Mouse (Mus musculus) liver, embryonic 13.5 days (tissue): ENCODE data around the gene Psmb9. TPM values are rescaled to one million over a fixed set of nuclear protein-coding genes. Genes with fewer than 3 reads are reported as not detected.
A peak's percentile ranks its signal among the peaks of the same experiment; 100 is the strongest.
"Not testable (repeated sequence)": the region's sequence is repeated elsewhere in the genome, so short reads cannot be mapped to it uniquely, and the experiment has no call there.

Experiments used
- ATAC-seq: fragments of 200-750 bp; cut with Nextera tagmentation; 2 replicates; pipeline ENCODE4 v1.8.0; 2017; ENCODE audit warnings: low read depth, mild to moderate bottlenecking, moderate number of reproducible peaks, moderate library complexity
- DNase-seq: peaks from one replicate; pipeline ENCODE4 v3.0.0; 2022
- H3K27ac ChIP-seq: fragments of 300-500 bp; sonication (generic); 2 replicates; pipeline ENCODE4 v1.5.1; 2015; ENCODE audit warnings: moderate library complexity, mild to moderate bottlenecking, inconsistent platforms
- H3K27me3 ChIP-seq: fragments of 300-500 bp; sonication (generic); 2 replicates; pipeline ENCODE4 v1.6.1; 2015; ENCODE audit warnings: mild to moderate bottlenecking, inconsistent platforms
- H3K36me3 ChIP-seq: fragments of 300-500 bp; sonication (generic); 2 replicates; pipeline ENCODE4 v1.6.1; 2015; ENCODE audit warnings: mild to moderate bottlenecking, inconsistent platforms
- H3K4me1 ChIP-seq: fragments of 300-500 bp; sonication (generic); replicated peaks from 2 replicates; pipeline ENCODE4 v1.6.1; 2015; ENCODE audit warnings: inconsistent platforms
- H3K4me2 ChIP-seq: fragments of 300-500 bp; sonication (generic); 2 replicates; pipeline ENCODE4 v1.6.1; 2015; ENCODE audit warnings: inconsistent platforms, mild to moderate bottlenecking, moderate library complexity
- H3K4me3 ChIP-seq: fragments of 300-500 bp; sonication (generic); replicated peaks from 2 replicates; pipeline ENCODE4 v1.5.1; 2015; ENCODE audit warnings: mild to moderate bottlenecking, inconsistent platforms
- H3K9ac ChIP-seq: fragments of 300-500 bp; sonication (generic); 2 replicates; pipeline ENCODE4 v1.6.1; 2015; ENCODE audit warnings: mild to moderate bottlenecking, inconsistent platforms
- H3K9me3 ChIP-seq: fragments of 300-500 bp; sonication (generic); replicated peaks from 2 replicates; pipeline ENCODE4 v1.6.1; 2016; ENCODE audit warnings: inconsistent platforms
- WGBS: fragments of 180-500 bp; shearing (Covaris S2); methylation state at CpG from one replicate; pipeline ENCODE4 v1.1.7; 2015; ENCODE audit not compliant: insufficient replicate concordance; 5-methylcytosine and 5-hydroxymethylcytosine counted together
- polyA plus RNA-seq: library from polyadenylated mRNA; unstranded; fragments of >200 nt; fragmentation: Nextera tagmentation; extraction: Ambion mirVana; gene quantifications from 2 replicates; pipeline ENCODE4 v1.2.1, GENCODE M21; 2015

The Psmb9 gene
- 6.6 and 7.7 TPM in 2 replicates for polyA plus RNA-seq

DNA sequence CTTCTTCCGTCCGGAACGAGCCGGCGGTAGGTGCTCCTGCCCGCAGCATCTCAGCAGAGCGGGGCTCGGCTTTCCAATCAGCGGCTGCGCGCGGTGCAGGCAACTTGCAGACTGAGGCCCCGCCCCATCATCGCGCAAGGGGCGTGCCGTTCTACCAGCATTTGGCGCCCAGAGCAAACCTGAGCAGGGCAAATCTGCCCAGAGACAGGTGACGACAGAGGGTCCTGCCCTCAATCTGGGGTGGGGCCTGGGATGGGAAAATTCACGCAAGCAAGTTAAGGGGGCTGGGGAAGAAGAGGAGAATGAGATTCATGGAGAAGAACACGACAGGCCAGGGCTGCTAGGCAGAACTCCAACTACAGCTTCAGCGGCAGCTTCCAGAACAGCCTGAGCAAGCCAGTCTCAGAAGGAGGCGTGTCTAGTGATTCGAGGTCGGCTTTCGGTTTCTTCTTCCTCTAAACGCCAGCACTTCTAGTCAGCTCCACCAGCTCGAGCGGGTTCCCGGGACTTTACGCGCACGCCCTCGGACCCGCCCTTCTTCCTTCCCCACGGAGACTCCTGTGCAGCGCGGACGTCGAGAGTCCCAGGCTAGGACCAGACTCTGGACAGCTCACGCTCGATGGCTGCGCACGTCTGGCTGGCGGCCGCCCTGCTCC is at the start of gene Psmb9, which contains the start of gene Tap1:
Gene Psmb9 (minus strand): TSS at position 504 of the 656 bp plus-strand sequence.
Gene Tap1 (plus strand): TSS at position 293 of the 656 bp plus-strand sequence.
- H3K4me2 ChIP-seq, result peak within 1 kb of the TSS; percentile 92
- ATAC-seq (peak; percentile 88), DNase-seq (peak; percentile 82)
- H3K9me3 ChIP-seq, result no peaks in the 10 kb centered on the region
- WGBS, result under 1% methylated on average over 46 of the region's 46 CpGs
- H3K4me3 ChIP-seq, result peak within 1 kb of the TSS; percentile 65
- H3K27me3 ChIP-seq, result peaks cover 66% of the 10 kb centered on the region
- peak within 1 kb of the TSS; percentile 74 for H3K9ac ChIP-seq
- no peaks in the 10 kb centered on the region for H3K36me3 ChIP-seq
- peaks cover 29% of the 10 kb centered on the region for H3K4me1 ChIP-seq
- H3K27ac ChIP-seq, result peak within 1 kb of the TSS; percentile 59

DNA sequence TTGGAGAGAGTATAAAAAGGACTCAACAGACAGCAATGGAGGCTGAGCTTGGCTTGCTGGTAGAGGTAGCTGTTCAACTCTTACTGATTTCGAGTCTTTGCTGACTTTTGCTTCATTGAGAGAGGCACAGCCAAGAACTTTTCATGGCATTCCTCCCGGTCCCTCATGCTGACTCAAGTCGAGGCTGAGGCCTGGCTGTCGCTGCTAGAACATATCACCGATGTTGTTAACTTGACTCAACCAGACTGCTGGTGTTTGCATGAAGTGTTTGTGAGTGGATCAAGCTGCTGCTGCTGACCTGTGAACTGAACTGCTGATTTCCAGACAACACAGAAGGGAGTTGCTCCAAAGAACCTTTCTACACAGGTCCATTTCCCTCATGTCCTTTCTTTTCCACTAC is 49.1 kb upstream of the Psmb9 start:
- Histone ChIP-seq H3K9me3 (no peaks in the 10 kb centered on the region), H3K4me3 (no peak overlapping the region), H3K27me3 (no peaks in the 10 kb centered on the region), H3K9ac (no peak overlapping the region), H3K4me1 (no peaks in the 10 kb centered on the region), H3K27ac (no peak overlapping the region), H3K36me3 (no peaks in the 10 kb centered on the region), H3K4me2 (no peak overlapping the region)
- DNase-seq (no peak), ATAC-seq (no peak)
- WGBS, result 65% methylated on average over 5 of the region's 5 CpGs

DNA sequence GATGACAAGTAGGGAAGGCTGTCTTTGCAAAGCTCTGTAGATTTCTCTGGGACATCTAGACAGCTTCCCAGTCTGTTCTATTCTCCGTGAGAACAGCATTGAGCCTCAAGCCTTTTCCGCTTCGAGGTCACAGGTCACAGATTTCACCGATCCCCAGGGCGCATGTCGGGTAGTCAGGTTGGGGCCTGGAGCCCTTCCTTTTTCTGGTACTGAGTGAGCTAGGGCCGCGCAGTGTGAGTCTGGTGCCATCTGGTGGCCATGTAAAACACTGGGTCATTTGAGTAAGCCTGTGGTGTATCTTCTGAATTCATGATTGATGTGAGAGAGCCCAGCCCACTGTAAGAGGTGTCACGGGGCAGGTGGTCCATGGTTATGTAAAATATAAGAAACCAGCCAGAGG is 47.4 kb upstream of the Psmb9 start:
- H3K4me3 ChIP-seq, result no peak overlapping the region
- no peaks in the 10 kb centered on the region for H3K4me1 ChIP-seq
- no peaks in the 10 kb centered on the region for H3K27me3 ChIP-seq
- H3K4me2 ChIP-seq, result no peak overlapping the region
- H3K9me3 ChIP-seq, result no peaks in the 10 kb centered on the region
- ATAC-seq, result peak; percentile 64
- peak; percentile 39 for DNase-seq
- no peak overlapping the region for H3K27ac ChIP-seq
- H3K9ac ChIP-seq, result no peak overlapping the region
- 37% methylated on average over 9 of the region's 9 CpGs for WGBS
- H3K36me3 ChIP-seq, result no peaks in the 10 kb centered on the region

DNA sequence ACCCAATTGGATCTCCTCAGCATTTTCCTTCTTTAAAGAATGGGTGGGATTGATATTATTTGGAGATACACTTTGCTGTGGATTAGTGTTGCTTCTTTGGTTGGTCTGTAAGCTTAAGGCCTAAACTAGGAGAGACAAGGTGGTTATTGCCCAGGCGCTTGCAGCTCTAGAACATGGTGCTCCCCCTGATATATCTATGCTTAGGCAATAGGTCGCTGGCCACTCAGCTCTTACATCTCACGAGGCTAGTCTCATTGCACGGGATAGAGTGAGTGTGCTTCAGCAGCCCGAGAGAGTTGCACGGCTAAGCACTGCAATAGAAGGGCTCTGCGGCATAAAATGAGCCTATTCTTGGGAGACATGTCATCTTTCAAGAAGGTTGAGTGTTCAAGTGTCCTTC is 44.5 kb upstream of the Psmb9 start:
- ATAC-seq, result not testable (repeated sequence)

DNA sequence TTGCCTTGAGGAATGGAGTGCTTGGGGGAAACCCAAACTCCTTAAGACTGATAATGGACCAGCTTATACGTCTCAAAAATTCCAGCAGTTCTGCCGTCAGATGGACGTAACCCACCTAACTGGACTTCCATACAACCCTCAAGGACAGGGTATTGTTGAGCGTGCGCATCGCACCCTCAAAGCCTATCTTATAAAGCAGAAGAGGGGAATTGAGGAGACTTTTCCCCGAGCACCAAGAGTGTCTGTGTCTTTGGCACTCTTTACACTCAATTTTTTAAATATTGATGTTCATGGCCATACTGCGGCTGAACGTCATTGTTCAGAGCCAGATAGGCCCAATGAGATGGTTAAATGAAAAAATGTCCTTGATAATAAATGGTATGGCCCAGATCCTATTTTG is 43.4 kb upstream of the Psmb9 start:
- not testable (repeated sequence) for H3K27me3 ChIP-seq, H3K4me3 ChIP-seq, ATAC-seq, H3K36me3 ChIP-seq, H3K27ac ChIP-seq, H3K4me2 ChIP-seq, H3K4me1 ChIP-seq, DNase-seq, H3K9me3 ChIP-seq, H3K9ac ChIP-seq
- WGBS, result 83% methylated on average over 7 of the region's 9 CpGs

More for the DNA sequence above, 44.5 kb upstream of the Psmb9 start:
- 71% methylated on average over 7 of the region's 7 CpGs for WGBS
- not testable (repeated sequence) for H3K9me3 ChIP-seq, DNase-seq, H3K4me3 ChIP-seq, H3K4me1 ChIP-seq, H3K36me3 ChIP-seq, H3K27me3 ChIP-seq, H3K27ac ChIP-seq, H3K4me2 ChIP-seq, H3K9ac ChIP-seq

DNA sequence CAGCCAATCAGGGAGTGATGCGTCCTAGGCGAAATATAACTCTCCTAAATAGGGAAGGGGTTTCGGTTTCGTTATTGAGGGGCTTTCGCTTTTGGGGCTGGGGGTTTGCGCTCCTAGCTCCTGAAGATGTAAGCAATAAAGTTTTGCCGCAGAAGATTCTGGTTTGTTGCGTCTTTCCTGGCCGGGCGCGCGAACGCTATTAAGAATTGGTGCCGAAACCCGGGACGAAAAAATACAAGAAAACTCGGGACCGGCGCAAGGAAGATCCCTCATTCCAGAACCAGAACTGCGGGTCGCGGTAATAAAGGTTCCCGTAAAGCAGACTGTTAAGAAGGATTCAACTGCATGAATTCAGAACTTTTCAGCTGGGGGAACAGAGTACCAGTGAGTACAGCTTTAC is 38.3 kb upstream of the Psmb9 start:
- DNase-seq, H3K4me3 ChIP-seq, H3K36me3 ChIP-seq, H3K9ac ChIP-seq, ATAC-seq, H3K9me3 ChIP-seq, H3K27me3 ChIP-seq, H3K4me1 ChIP-seq, H3K27ac ChIP-seq, H3K4me2 ChIP-seq: not testable (repeated sequence)
- 85% methylated on average over 17 of the region's 23 CpGs for WGBS

DNA sequence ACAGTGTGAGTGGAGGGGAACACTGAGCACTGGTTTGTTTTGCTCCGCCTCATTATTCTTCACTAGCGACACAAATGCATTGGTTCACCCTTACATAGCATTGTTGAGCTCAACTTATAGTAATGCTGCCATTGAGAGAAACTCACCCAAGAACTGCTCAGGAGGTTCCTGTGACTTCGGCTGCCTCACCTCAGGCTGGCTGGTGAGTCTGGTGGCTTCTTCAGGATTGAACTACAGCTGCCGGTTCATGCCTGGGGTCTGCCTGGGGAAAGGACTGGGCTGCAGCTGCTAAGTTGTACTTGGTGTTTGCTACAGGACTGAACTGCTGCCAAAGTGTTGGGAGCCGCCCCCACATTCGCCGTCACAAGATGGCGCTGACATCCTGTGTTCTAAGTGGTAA is 37.9 kb upstream of the Psmb9 start:
- H3K27ac ChIP-seq, result no peak overlapping the region
- ATAC-seq, result no peak
- no peak overlapping the region for H3K9ac ChIP-seq
- no peaks in the 10 kb centered on the region for H3K27me3 ChIP-seq
- no peaks in the 10 kb centered on the region for H3K36me3 ChIP-seq
- no peak for DNase-seq
- H3K4me1 ChIP-seq, result no peaks in the 10 kb centered on the region
- no peak overlapping the region for H3K4me3 ChIP-seq
- H3K9me3 ChIP-seq, result peaks cover 4% of the 10 kb centered on the region; the same call in 1 of the 2 replicates
- H3K4me2 ChIP-seq, result no peak overlapping the region
- 85% methylated on average over 8 of the region's 8 CpGs for WGBS

DNA sequence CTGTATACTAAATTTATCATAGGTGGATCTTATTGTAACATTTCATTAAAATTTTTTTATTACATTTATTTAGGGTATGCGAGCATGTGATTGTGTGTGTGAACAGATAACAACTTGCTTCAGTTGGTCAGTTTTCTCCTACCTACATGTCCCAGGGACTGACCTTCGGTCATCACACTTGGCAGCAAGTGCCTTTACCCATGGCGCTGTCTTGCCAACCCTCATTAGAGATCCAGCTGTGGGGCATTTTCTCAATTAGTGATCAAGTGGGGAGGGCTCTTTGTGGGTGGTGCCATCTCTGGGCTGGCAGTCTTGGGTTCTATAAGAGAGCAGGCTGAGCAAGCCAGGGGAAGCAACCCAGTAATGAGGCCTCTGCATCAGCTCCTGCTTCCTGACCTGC is 37.3 kb upstream of the Psmb9 start:
- no peaks in the 10 kb centered on the region for H3K4me1 ChIP-seq
- H3K4me3 ChIP-seq, result no peak overlapping the region
- ATAC-seq (no peak), DNase-seq (no peak)
- WGBS, result 75% methylated on average over 3 of the region's 3 CpGs
- no peaks in the 10 kb centered on the region for H3K27me3 ChIP-seq
- H3K36me3 ChIP-seq, result no peaks in the 10 kb centered on the region
- no peak overlapping the region for H3K4me2 ChIP-seq
- H3K9ac ChIP-seq, result no peak overlapping the region
- no peak overlapping the region for H3K27ac ChIP-seq
- peaks cover 4% of the 10 kb centered on the region; the same call in 1 of the 2 replicates for H3K9me3 ChIP-seq

DNA sequence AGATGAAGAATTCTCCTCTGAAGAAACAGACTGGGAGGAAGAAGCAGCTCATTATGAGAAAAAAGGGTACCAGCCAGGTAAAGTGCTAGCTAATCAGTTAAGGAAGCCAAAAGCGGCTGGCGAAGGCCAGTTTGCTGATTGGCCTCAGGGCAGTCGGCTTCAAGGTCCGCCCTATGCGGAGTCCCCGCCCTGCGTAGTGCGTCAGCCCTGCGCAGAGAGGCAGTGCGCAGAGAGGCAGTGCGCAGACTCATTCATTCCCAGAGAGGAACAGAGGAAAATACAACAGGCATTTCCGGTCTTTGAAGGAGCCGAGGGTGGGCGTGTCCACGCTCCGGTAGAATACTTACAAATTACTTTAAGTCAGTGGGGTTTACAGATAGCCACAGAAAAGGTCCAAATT is 32.8 kb upstream of the Psmb9 start:
- H3K27me3 ChIP-seq, H3K36me3 ChIP-seq, H3K4me3 ChIP-seq, ATAC-seq, H3K4me1 ChIP-seq, H3K27ac ChIP-seq, H3K9ac ChIP-seq, H3K4me2 ChIP-seq, DNase-seq: not testable (repeated sequence)
- 60% methylated on average over 4 of the region's 16 CpGs for WGBS
- peaks cover 10% of the 10 kb centered on the region; the same call in 1 of the 2 replicates for H3K9me3 ChIP-seq

DNA sequence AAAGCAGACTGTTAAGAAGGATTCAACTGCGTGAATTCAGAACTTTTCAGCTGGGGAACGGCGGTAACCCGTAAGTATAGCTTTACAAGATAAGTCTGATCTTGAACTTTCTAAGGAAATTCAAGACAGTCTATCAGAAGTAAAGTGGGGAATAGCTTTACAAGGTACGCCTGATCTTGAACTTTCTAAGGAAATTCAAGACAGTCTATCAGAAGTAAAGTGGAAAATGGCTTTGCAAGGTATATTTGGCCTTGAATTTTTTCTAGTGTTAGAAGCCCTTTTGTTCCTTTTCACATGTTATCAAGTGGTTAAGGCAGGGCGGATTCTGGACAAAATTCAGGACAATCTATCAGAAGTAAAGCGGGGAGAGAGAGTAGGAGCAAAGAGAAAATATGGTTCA is 32.2 kb upstream of the Psmb9 start:
- H3K27ac ChIP-seq, H3K9me3 ChIP-seq, DNase-seq, H3K9ac ChIP-seq, H3K4me2 ChIP-seq, H3K4me3 ChIP-seq, ATAC-seq, H3K36me3 ChIP-seq, H3K4me1 ChIP-seq, H3K27me3 ChIP-seq: not testable (repeated sequence)
- WGBS, result 80% methylated on average over 4 of the region's 7 CpGs

DNA sequence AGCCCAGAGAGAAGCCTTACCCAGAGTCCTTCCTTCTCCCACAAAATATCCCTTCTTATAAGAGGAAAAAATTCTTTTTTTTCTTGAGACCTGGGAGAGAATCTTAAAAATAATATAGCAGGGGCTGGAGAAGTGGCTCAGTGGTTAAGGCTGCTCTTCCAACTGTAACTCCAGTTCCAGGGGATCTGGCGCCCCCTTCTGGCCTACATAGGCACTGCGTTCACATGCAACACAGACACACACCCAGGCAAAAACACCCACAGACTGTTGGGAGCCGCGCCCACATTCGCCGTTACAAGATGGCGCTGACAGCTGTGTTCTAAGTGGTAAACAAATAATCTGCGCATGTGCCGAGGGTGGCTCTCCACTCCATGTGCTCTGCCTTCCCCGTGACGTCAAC is 31.5 kb upstream of the Psmb9 start:
- not testable (repeated sequence) for H3K4me2 ChIP-seq, H3K9me3 ChIP-seq, DNase-seq, H3K27me3 ChIP-seq, H3K36me3 ChIP-seq, H3K27ac ChIP-seq, ATAC-seq, H3K4me1 ChIP-seq, H3K4me3 ChIP-seq, H3K9ac ChIP-seq
- WGBS, result 82% methylated on average over 9 of the region's 11 CpGs

DNA sequence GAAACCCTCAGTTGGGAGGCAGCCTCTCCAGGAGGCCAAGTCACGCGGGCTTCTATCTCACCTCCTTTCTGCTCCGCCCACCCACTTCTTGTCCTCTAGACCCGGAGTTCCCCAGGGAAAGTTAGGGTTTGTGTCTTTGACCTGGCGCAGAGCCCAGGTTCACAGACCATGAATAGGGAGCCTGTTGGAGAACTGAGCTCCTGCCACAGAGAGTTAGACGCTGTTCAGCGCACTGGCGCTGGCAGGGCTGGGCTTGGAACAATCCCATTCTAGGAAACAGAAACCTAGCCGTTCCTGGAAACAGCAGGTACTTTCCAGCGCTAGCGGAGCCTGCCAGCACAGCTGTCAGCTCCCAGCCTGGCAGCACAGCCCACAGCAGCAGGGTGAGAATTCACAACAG is 31.1 kb upstream of the Psmb9 start:
- Histone ChIP-seq H3K36me3 (no peaks in the 10 kb centered on the region), H3K4me3 (no peak overlapping the region), H3K27ac (no peak overlapping the region), H3K4me1 (0 out of 2 replicates have a peak, but pooled peaks cover 5% of the 10 kb centered on the region), H3K9ac (no peak overlapping the region), H3K27me3 (peaks cover 5% of the 10 kb centered on the region; the same call in 1 of the 2 replicates), H3K9me3 (peaks cover 8% of the 10 kb centered on the region; the same call in 1 of the 2 replicates), H3K4me2 (no peak overlapping the region)
- no peak for DNase-seq
- WGBS, result 86% methylated on average over 11 of the region's 11 CpGs
- ATAC-seq, result no peak
